Mouse (Mus musculus) liver, embryonic 11.5 days (tissue): ENCODE measurements around the gene Nfib. TPM values are rescaled to one million over a fixed set of nuclear protein-coding genes. Genes with fewer than 3 reads are reported as not detected.

ENCODE experiments used
- ATAC-seq: fragments of 200-750 bp; cut with Nextera tagmentation; replicated peaks from 2 replicates; pipeline ENCODE4 v1.8.0; 2017; ENCODE audit warnings: moderate number of reproducible peaks, mild to moderate bottlenecking, moderate TSS enrichment, moderate library complexity; ENCODE audit not compliant: low FRiP score
- DNase-seq: peaks from one replicate; pipeline ENCODE4 v3.0.0-alpha.2; 2017; ENCODE audit warnings: low spot score
- H3K27ac ChIP-seq: fragments of 300-500 bp; sonication (generic); 2 replicates; pipeline ENCODE4 v1.5.1; 2014; ENCODE audit warnings: mild to moderate bottlenecking, low read depth, low read length, control low read depth
- H3K27me3 ChIP-seq: fragments of 300-500 bp; sonication (generic); replicated peaks from 2 replicates; pipeline ENCODE4 v1.6.1; 2014; ENCODE audit warnings: low read length, mixed read lengths; ENCODE audit not compliant: control insufficient read depth, insufficient read depth
- H3K36me3 ChIP-seq: fragments of 300-500 bp; sonication (generic); 2 replicates; pipeline ENCODE4 v1.6.1; 2014; ENCODE audit warnings: mild to moderate bottlenecking, low read length, moderate library complexity, mixed read lengths; ENCODE audit not compliant: control insufficient read depth, insufficient read depth
- H3K4me1 ChIP-seq: fragments of 300-500 bp; sonication (generic); replicated peaks from 2 replicates; pipeline ENCODE4 v1.6.1; 2014; ENCODE audit warnings: low read length, mixed read lengths; ENCODE audit not compliant: control insufficient read depth, insufficient read depth
- H3K4me2 ChIP-seq: fragments of 300-500 bp; sonication (generic); 2 replicates; pipeline ENCODE4 v1.6.1; 2014; ENCODE audit warnings: mild to moderate bottlenecking, control low read depth, moderate library complexity
- H3K4me3 ChIP-seq: fragments of 300-500 bp; sonication (generic); 2 replicates; pipeline ENCODE4 v1.5.1; 2014; ENCODE audit warnings: low read depth, low read length, control low read depth
- H3K9ac ChIP-seq: fragments of 300-500 bp; sonication (generic); 2 replicates; pipeline ENCODE4 v1.6.1; 2014; ENCODE audit warnings: low read depth, low read length, control low read depth
- H3K9me3 ChIP-seq: fragments of 300-500 bp; sonication (generic); 2 replicates; pipeline ENCODE4 v1.6.1; 2016; ENCODE audit warnings: low read length, inconsistent platforms, mixed read lengths; ENCODE audit not compliant: control insufficient read depth
- whole genome bisulfite sequencing: fragments of 180-500 bp; shearing (Covaris S2); extraction: QIAGEN DNeasy Blood & Tissue Kit; methylation state at CpG from one replicate; pipeline ENCODE4 v1.1.7; 2014; 5-methylcytosine and 5-hydroxymethylcytosine counted together
- polyA plus RNA-seq: library from polyadenylated mRNA; unstranded; fragments of >200 nt; fragmentation: Nextera tagmentation; extraction: Ambion mirVana; gene quantifications from 2 replicates; pipeline ENCODE4 v1.2.1, GENCODE M21; 2014

The Nfib gene
- polyA plus RNA-seq, 1 experiment from 2014 or later = 26.9 TPM

DNA sequence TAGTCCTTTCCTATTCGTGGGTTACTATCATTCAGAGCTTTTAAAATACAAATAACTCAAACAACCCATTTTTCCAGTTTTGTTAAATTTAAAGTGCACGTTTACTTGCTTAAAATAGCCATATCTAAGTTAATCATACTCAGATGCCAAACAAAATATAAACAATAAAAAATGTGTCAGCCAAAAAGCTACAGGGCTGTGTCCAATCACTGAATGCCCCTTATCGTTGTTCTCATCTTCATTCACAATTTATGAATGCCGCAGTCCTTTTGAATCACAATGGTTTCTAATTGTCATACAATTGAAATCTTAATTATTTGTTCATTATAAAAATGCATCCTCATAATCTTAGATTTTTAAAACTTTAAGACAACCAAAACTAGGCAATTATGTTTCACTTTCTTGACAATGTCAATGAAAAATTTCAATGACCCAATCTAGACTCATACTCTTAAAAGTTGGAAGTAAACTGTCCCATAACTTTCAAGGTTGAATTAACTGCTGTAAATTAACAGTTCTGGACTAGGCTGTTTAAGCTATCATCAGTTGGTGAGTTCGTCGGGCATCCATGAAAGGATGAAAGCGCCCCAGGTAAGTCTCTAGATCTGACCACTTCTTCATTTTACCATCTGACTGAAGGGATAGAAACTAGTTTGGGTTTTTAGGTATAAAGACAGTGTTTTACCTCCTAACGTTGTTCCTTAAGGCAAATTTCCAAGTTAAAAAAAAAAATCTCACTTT lies 202.1 kb downstream of the Nfib start:
- Histone ChIP-seq H3K9me3 (no peaks in the 10 kb centered on the region), H3K27ac (peak overlapping the region; percentile 97; the same call in 1 of the 2 replicates)

DNA sequence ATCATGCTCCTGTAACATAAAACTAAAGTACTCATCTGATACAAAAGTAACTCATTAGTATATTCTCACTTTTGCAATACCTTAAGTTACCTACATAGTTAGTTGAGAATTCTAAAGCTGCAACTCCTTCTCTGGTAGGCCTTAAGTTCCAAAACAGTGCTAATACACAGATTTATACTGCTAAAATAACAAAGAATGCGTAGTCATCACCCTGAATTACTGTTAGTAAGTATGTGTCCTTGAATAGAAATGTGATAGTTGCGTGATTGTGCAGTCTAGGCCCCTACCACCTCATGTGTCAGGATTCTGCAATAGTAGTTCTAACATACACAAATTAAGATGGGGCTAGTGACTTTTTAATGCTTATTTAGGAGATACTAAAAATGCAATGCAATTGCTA lies 202.9 kb downstream of the Nfib start:
- H3K27me3 ChIP-seq = peaks cover 42% of the 10 kb centered on the region
- H3K9me3 ChIP-seq = no peaks in the 10 kb centered on the region
- H3K36me3 ChIP-seq = no peaks in the 10 kb centered on the region
- 72% methylated on average over 2 of the region's 2 CpGs for WGBS
- peak overlapping the region; percentile 40 for H3K4me3 ChIP-seq
- no peak for DNase-seq
- no peak overlapping the region for H3K27ac ChIP-seq
- peak overlapping the region; percentile 70 for H3K4me2 ChIP-seq
- H3K9ac ChIP-seq = no peak overlapping the region
- no peak for ATAC-seq
- 0 out of 2 replicates have a peak, but pooled peaks cover 6% of the 10 kb centered on the region for H3K4me1 ChIP-seq

More for the DNA sequence above, 202.1 kb downstream of the Nfib start:
- ATAC-seq (no peak), DNase-seq (no peak)
- peak overlapping the region; percentile 73 for H3K4me3 ChIP-seq
- H3K36me3 ChIP-seq = no peaks in the 10 kb centered on the region
- H3K4me1 ChIP-seq = 0 out of 2 replicates have a peak, but pooled peaks cover 6% of the 10 kb centered on the region
- WGBS = 34% methylated on average over 8 of the region's 8 CpGs
- peak overlapping the region; percentile 49; the same call in 1 of the 2 replicates for H3K9ac ChIP-seq
- peak overlapping the region; percentile 70 for H3K4me2 ChIP-seq
- H3K27me3 ChIP-seq = peaks cover 50% of the 10 kb centered on the region

DNA sequence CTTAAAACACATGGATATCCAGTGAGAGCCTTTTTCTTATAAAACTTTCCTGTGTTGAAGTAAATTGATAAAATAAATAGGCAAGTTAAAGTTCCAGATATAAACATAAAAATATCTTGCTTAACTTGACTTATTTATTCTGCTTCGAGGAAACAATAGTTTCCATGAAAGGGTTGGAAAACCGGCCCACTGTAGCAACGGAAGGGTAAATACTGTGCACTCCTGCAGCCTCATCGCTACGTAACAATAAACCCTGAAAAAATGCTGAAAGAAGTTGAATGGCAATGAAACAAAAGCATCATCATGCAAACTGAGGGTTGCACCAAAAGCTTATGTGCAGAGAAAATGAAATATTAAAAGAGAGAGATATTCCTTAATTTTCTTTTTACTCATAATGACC lies 203.5 kb downstream of the Nfib start:
- H3K27ac ChIP-seq = no peak overlapping the region
- H3K27me3 ChIP-seq = peaks cover 37% of the 10 kb centered on the region
- 76% methylated on average over 5 of the region's 5 CpGs for WGBS
- 0 out of 2 replicates have a peak, but pooled peaks cover 6% of the 10 kb centered on the region for H3K4me1 ChIP-seq
- ATAC-seq (no peak), DNase-seq (no peak)
- peak overlapping the region; percentile 38; the same call in 1 of the 2 replicates for H3K4me2 ChIP-seq
- no peaks in the 10 kb centered on the region for H3K9me3 ChIP-seq
- H3K4me3 ChIP-seq = peak overlapping the region; percentile 8; the same call in 1 of the 2 replicates
- no peaks in the 10 kb centered on the region for H3K36me3 ChIP-seq
- H3K9ac ChIP-seq = no peak overlapping the region

DNA sequence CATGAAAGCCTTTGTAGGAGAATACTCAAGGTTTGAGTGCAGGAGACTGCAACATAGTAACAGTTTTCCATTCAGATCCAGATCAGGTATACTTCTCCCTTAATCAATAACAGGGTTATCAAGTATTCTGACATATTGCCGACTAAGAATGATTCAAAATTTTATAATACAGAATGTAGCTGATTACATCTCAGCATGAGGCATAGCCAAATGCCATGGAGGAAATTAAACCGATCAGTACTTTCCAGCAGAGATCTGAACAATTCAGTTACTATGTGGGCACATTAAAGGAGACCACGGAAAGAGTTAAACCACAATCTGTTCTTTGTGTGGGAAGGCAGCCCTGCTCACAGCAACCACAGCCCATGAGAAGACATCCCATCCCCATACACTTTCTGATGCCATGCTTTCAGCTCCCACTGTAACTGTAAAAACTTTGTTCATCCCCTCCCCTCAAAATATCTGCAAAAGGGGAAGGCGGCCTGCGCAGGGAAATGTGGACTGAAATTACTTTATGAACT lies 204.9 kb downstream of the Nfib start:
- WGBS = 62% methylated on average over 5 of the region's 5 CpGs
- no peak for DNase-seq
- H3K9ac ChIP-seq = peak overlapping the region; percentile 40; the same call in 1 of the 2 replicates

DNA sequence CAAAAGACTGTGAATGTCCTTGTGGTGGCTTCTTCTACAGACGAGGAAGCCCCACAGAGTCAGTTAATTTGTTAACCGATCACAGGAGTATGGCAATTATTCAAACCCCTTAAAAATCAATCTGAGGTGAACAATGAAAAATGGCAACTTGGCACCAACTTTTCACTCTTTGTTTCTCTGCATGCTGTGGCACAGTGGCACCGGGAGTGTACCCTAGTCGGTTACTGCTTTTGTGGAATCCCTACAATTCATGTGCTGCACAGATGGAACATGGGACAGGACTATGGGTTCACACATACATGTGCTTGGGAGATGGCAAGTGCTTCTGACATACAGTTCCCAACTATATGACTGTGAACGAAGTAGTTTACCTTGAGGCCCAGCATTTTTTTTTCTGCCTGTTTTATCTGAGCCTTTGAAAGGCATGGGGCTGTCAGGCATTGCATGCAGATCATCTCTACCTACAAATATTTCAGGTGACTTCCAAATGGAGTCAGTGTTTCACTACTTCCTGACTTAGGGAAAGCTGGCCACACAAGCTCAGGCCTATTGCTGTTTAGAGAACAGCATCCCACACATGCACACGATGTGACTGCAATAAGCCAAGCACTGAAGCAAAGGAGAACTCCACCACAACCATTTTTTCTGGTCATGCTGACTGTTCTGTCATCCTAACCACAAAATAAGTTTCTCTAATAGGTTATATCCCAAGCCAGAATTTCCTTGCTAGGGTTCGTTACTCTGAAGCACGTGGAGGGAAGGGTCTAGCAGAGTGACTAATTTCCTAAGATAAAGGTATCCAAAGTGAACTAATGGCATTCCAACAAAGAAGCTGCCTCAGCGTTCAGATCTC lies 205.6 kb downstream of the Nfib start:
- 64% methylated on average over 9 of the region's 9 CpGs for WGBS
- Histone ChIP-seq H3K27ac (no peak overlapping the region), H3K9ac (no peak overlapping the region)

More for the DNA sequence above, 204.9 kb downstream of the Nfib start:
- ATAC-seq = no peak
- Histone ChIP-seq H3K27ac (no peak overlapping the region), H3K36me3 (no peaks in the 10 kb centered on the region), H3K4me3 (peak overlapping the region; percentile 23), H3K27me3 (peaks cover 24% of the 10 kb centered on the region), H3K9me3 (no peaks in the 10 kb centered on the region), H3K4me2 (peak overlapping the region; percentile 46), H3K4me1 (0 out of 2 replicates have a peak, but pooled peaks cover 3% of the 10 kb centered on the region)

DNA sequence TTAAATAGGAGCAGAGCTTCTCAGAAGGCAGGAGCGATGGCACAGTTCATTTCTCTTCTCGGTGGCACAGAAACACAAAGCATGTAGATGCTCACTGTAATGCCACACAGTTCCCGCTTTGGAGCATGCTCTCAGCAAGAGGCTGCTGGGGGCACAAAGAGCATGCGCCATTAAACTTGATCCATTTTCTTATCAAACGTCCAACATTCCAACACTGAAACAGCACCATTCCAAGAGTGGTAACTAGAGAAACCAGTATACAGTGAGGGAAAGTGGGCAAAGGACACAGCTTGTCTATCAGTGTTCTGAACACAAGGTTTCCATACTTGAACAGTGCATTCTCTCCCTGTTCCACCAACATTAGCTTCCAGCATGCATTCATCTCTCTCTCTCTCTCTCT lies 206.3 kb downstream of the Nfib start:
- 75% methylated on average over 5 of the region's 5 CpGs for WGBS
- Histone ChIP-seq H3K4me1 (peaks cover 3% of the 10 kb centered on the region; the same call in 1 of the 2 replicates), H3K36me3 (no peaks in the 10 kb centered on the region), H3K4me2 (no peak overlapping the region), H3K9ac (no peak overlapping the region), H3K4me3 (no peak overlapping the region), H3K9me3 (no peaks in the 10 kb centered on the region), H3K27ac (no peak overlapping the region), H3K27me3 (peaks cover 10% of the 10 kb centered on the region)
- DNase-seq (no peak), ATAC-seq (no peak)

More for the DNA sequence above, 205.6 kb downstream of the Nfib start:
- H3K9me3 ChIP-seq = no peaks in the 10 kb centered on the region
- H3K27me3 ChIP-seq = peaks cover 17% of the 10 kb centered on the region
- no peaks in the 10 kb centered on the region for H3K36me3 ChIP-seq
- no peak overlapping the region for H3K4me3 ChIP-seq
- peak overlapping the region; percentile 46; the same call in 1 of the 2 replicates for H3K4me2 ChIP-seq
- ATAC-seq (no peak), DNase-seq (no peak)
- 0 out of 2 replicates have a peak, but pooled peaks cover 3% of the 10 kb centered on the region for H3K4me1 ChIP-seq

DNA sequence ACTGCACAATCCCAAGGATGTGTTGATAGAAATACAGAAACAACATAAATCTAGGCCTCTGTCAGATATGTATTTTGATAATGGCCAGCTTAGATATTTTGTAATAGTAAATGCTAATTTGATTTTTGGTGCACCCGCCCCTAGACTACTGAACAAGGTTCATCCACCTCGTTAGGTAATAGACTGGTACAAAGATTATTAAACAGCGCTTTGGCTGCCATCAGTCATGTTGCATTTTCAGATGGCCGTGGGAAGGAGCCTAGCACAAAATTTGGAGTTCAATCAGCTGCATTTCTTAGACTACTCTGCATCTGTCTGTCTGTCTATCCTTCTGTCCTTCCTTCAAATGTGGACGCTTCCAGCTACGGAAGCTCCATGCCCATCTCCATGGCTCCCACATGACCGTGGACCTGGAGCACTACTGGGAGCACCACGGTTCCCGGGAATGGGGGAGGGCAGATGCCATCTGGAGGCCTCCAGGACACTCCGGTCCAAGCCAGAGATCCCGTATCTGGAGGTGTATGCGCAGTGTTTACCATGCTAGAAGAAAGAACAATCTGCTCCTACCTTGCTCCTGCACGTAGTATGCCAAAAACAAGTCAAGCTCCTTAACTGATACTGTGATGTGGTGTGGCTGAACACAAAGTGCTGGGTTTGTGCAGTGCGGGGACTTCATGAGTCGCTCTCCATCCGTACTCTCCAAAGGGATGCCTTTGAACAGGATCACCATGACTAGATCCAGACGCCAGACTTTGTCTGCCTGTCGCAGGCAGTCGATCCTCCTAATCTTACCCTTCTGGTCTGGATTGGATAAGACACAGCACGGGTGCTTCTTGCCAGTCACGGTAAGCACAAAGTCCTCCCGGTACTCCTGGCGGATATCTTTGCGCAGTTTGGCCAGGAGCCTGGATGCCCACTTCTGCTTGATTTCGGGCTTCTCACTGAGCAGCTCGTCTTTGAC lies 207.6 kb downstream of the Nfib start:
- 83% methylated on average over 26 of the region's 26 CpGs for WGBS
- ATAC-seq (no peak), DNase-seq (no peak)
- H3K36me3 ChIP-seq = no peaks in the 10 kb centered on the region
- no peaks in the 10 kb centered on the region for H3K9me3 ChIP-seq
- no peak overlapping the region for H3K4me3 ChIP-seq
- no peak overlapping the region for H3K27ac ChIP-seq
- no peak overlapping the region for H3K9ac ChIP-seq
- H3K4me1 ChIP-seq = peaks cover 3% of the 10 kb centered on the region; the same call in 1 of the 2 replicates
- H3K4me2 ChIP-seq = no peak overlapping the region
- peaks cover 3% of the 10 kb centered on the region; the same call in 1 of the 2 replicates for H3K27me3 ChIP-seq
